Mouse (Mus musculus) left cerebral cortex, adult 18-20 months (tissue): ENCODE results near the gene Washc1. TPM values are rescaled to one million over a fixed set of nuclear protein-coding genes. Genes with fewer than 3 reads are reported as not detected.
A peak's percentile ranks its signal among the peaks of the same experiment; 100 is the strongest.
"Not testable (repeated sequence)": the region's sequence is repeated elsewhere in the genome, so short reads cannot be mapped to it uniquely, and the experiment has no call there.

Experiments used
- DNase-seq, 2 experiments: peaks; one replicate each; pipeline ENCODE4 v3.0.0; 2021 to 2022; ENCODE audit warnings: low spot score in 2 of 2, mixed read lengths in 1 of 2
- total RNA-seq, 2 experiments: library from RNA; stranded (reverse); gene quantifications; 2 replicates each; pipeline ENCODE4 v1.2.3; 2021

Gene Washc1
- total RNA-seq, 2 experiments from 2014 or later, result 43.5 to 43.7 TPM

GRCm38 (mm10) chr17:66110746-66111145 is 599 bp upstream of the Washc1 start:
- peak in 1 of 2 experiments; percentile 31 for DNase-seq

GRCm38 (mm10) chr17:66112166-66112565 is 821 bp downstream of the Washc1 start:
- no peak for DNase-seq

- DNase-seq, result no peak
Measured at GRCm38 (mm10) chr17:66118991-66119390, 7.6 kb downstream of the Washc1 start.

GRCm38 (mm10) chr17:66120701-66121100 is 9.4 kb downstream of the Washc1 start:
- DNase-seq, result no peak

- peak; percentile 93 for DNase-seq
Measured at GRCm38 (mm10) chr17:66123066-66123815, 11.9 kb downstream of the Washc1 start, which contains the start of gene Ddx11. Gene Ddx11, plus strand, starts transcription at chr17:66123520.

- DNase-seq, result no peak
Measured at GRCm38 (mm10) chr17:66123816-66124610, 12.7 kb downstream of the Washc1 start.

GRCm38 (mm10) chr17:66125211-66125610 is 13.9 kb downstream of the Washc1 start:
- no peak for DNase-seq

- DNase-seq, result no peak
Measured at GRCm38 (mm10) chr17:66130371-66130770, 19.0 kb downstream of the Washc1 start.

GRCm38 (mm10) chr17:66131212-66131611 is 19.9 kb downstream of the Washc1 start:
- DNase-seq, result no peak

GRCm38 (mm10) chr17:66152706-66153662 is 41.6 kb downstream of the Washc1 start:
- not testable (repeated sequence) for DNase-seq

- not testable (repeated sequence) for DNase-seq
Measured at GRCm38 (mm10) chr17:66153735-66154423, 42.5 kb downstream of the Washc1 start.

- DNase-seq, result no peak
Measured at GRCm38 (mm10) chr17:66154876-66155275, 43.5 kb downstream of the Washc1 start.

GRCm38 (mm10) chr17:66158271-66158670 is 46.9 kb downstream of the Washc1 start:
- DNase-seq, result no peak

GRCm38 (mm10) chr17:66167141-66167540 is 55.8 kb downstream of the Washc1 start:
- not testable (repeated sequence) for DNase-seq

Other genes with a start within 250 kb of the Washc1 start
- 10 to 100 TPM; 66.9 to 74.0 TPM for gene Ralbp1, start 225.7 kb upstream of the Washc1 start, total RNA-seq
- gene Twsg1, start 160.3 kb upstream of the Washc1 start, total RNA-seq, result 10 to 100 TPM; 21.1 to 27.3 TPM
- 100 to 1,000 TPM; 355 to 356 TPM for gene Ankrd12, start 34.5 kb upstream of the Washc1 start, total RNA-seq
- 100 to 1,000 TPM; 229 to 241 TPM for gene Ndufv2, start 10.0 kb upstream of the Washc1 start, total RNA-seq
- 1 to 10 TPM; 1.1 to 1.4 TPM for gene Ddx11, start 12.0 kb downstream of the Washc1 start, total RNA-seq